Mouse (Mus musculus) left cerebral cortex, postnatal 36 days (tissue): Measurements from ENCODE around the gene Fer1l5. TPM values are rescaled to one million over a fixed set of nuclear protein-coding genes. Genes with fewer than 3 reads are reported as not detected.

Experiments
- DNase-seq, 2 experiments: peaks; one replicate each; pipeline ENCODE4 v3.0.0; 2021 to 2022; ENCODE audit warnings: low spot score in 2 of 2, mixed read lengths in 1 of 2
- intact Hi-C: fragments of 180-260 bp; cut with DNase I; formaldehyde crosslinking; loops from one replicate; pipeline ENCODE4 v1.15.1; 2025
- total RNA-seq, 2 experiments: library from RNA; stranded (reverse); gene quantifications; 2 replicates each; pipeline ENCODE4 v1.2.3; 2021

The Fer1l5 gene
- total RNA-seq, 2 experiments from 2014 or later = not detected

DNA sequence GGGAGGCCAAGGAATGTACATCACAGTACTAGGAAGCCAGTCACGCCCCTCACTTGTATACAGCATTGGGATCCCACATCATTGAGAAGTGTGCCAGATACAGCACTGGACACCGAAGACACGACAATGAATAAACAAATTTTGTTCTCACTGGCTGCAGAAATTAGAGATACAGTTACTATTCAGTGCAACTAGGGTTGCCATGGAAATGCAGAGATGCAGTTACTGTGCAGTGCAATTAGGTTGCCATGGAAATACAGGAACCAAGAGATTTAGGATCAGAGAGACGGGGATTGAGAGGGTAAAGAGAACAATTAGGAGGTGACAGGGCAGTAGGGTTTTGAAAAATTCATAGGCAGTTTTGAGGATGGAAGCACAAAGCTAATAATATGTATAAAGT is 29.4 kb downstream of the Fer1l5 start:
- no peak for DNase-seq
- intact Hi-C loops = no loop called here

DNA sequence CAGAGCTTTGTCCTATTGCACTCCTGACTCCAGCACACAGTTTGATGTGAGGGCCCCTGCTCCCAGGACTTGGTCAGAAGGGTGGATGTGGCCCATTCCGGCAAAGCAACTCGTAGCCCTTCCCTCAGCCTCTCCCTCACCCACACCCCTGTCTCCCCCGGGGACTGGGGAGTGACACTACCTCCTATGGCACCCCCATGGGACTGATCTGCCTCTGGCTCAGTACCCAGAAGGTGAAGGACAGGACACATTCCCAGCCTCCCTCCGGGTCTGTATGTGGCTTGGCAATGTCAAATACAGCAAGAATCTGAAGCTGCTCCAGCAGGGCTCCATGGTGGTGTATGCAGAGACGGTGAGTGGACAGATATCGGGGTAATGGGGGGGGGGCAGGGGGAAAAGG is 32.4 kb downstream of the Fer1l5 start:
- no peak for DNase-seq
- intact Hi-C loops = no loop called here

DNA sequence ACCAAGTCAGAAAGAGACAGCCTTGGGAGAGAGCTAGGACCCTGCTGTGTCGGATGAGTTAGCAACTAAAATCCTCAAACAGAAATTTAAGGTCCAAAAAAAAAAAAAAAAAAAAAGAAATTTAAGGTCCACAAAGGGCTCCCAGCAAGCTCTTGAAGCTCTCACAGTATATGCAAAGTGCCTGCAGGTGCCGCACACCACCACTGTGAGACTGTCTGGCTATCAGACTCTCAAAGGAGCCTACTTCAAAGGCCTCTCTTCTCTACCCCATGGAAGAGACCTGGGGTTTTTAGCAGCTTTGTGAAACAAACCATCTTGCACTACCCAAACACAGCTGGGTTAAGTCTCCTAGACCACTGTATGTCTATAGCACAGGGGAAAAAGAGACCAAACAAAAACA is 57.4 kb downstream of the Fer1l5 start:
- intact Hi-C loops = no loop called here
- no peak for DNase-seq

DNA sequence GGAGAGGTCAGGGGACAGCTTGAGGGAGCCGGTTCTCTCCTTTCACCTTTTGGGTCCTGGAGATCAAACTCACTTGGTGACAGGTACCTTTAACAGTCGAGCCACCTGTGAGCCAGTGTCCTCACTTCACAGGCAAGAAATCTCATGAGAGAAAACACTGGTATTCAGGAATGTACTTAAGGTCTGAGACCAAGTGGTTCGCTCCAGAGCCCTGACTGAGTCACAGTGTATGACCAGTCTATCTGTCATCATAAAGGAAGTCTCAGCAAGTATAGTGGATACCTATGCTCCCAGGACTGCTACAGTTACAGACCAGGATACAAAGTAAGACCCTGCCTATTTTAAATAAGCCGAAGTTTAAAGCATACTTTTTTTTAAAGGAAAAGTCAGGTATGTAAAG is 60.9 kb downstream of the Fer1l5 start:
- intact Hi-C loops = no loop called here

DNA sequence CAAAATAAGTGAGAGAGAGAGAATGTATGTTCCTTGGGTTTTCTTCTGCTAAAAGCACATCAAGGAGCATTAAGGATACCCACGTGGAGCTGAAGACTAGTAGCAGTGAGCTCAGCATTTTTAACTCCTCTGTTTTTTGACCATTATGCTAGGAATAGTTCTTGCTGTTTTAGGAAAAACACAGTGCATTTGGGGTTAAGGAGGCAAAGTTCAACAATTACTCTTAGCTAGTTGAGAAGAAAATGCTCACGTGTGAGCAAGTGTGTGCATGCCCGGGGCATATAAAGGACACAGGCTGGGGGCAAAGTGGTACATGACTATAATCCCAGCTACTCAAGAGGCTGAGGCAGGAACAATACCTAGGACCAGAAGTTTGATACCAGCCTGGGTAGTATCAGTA is 61.5 kb downstream of the Fer1l5 start:
- intact Hi-C loops = no loop called here

More for the DNA sequence above, 60.9 kb downstream of the Fer1l5 start:
- DNase-seq = no peak

DNA sequence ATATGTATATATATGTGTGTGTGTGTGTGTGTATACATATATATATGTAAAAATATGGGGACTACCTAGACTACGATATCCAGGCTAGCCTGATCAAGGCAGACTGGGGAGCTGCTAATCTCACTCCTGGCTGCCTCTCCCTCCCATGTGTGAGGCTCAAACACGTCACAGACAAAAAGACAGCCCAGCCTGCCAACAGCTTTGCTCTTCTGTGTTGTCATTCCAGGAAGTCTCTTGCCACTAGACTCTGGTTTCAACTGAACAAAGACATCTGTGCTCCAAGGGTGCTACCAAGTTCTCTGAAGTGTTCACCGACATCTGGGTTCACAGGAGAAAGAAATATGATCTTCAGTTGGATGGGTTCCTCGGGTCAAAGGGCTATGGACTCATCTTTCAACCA is 63.0 kb downstream of the Fer1l5 start:
- no peak for DNase-seq
- intact Hi-C loops = no loop called here

More for the DNA sequence above, 61.5 kb downstream of the Fer1l5 start:
- no peak for DNase-seq

DNA sequence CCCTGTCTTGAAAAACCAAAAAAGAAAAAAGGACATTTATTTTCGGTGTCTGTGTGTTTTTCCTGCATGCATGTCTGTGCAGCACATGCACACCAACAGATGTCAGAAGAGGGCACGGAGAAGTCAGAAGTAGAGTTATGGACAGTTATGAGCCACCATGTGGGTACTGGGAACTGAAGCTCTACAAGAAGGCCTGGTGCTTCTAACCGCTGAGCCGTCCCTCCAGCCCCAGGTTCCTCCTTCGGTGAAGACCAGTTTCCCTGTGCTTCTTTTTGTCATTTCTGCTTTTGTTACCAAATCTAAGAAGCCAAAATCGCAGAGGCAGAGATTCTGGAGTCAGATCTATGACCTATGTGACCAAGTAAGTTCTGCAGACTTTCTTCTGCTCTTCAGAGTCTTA is 64.4 kb downstream of the Fer1l5 start:
- intact Hi-C loops = no loop called here
- DNase-seq = no peak

DNA sequence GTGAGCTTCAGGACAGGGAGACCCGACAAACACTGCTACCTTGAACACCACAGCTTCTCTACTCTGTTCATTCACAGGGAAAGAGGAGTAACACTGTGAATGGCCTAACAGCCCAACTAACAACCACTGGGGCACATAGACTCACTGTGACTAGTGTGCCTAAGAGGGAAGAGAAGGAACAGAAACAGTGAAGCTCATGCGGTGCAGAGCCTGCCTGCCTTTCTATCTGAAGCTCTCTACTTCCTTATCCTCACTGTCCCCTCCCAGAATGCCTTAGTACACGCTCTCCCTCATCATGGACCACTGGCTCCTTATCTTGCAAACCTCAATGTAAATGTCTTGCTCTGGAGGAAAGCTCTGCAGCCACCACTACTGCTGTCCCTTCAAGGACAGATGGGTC is 65.1 kb downstream of the Fer1l5 start:
- intact Hi-C loops = no loop called here

DNA sequence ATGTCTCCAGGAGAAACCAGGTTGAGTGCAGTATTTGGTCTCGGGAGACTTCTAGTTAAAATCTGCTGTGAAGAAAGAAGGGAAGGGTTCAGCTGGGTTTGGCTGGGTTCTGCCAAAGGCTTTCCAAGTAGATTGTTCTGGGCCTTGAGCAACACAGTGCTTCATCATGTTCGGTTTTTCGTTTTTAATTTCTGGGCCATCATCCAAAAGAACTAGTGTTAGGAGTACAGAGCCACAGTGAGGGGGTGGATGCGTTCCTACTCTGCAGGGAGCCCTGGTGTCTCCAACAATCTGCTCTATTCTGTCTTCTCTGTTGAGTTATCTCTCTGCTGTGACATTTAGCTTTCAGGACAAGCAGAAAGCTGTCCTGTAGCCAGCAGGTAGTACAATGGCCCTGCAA is 69.0 kb downstream of the Fer1l5 start:
- DNase-seq = peak; percentile 47 to 52

More for the DNA sequence above, 65.1 kb downstream of the Fer1l5 start:
- no peak for DNase-seq

DNA sequence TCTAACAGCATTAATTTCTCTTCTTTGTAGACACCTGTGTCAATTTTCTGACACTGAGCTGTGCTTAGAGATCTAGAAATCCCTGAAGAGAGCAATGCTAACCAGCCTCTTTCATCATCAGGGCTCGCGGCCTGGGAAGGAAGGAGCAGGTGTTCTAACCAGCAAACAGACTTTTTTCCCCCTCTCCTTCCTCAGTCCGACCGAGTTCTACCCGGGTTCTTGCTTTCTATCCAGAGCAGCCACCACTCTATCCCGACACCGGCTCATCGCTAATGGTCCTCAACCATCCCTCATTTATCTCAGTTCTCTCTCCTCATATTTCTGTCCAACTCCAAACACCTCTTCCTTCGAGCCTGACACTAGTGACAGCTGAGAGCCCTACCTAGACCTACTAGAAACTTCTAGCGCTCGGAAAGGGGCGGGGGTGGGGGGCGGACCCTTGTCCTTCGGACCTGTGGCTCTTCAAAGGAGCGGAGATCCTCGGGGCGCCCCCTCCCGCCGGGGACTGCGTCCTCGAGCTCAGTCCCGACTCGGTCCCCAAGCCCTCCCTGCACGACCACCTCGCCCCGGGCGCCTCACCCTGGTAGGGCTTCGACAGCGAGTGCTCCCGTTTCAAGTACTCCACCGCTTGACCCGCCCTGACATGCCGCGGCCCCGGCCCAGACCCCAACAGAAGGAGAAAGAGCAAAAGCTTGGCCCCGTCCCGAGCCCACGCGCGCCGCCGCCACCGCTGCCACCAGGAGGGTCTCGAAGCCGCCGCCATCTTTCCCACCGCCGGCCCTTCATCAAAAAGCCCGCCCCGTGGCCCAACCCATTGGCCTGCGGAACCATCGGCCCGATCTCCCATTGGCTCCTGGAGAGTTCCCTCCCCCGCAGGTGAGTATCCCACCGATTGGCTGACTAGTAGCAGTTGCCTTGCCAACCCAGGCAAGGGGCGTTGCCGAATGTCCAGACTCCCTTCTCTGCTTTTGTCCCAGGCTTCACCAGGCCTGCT is 72.7 kb downstream of the Fer1l5 start, which contains the start of gene Lman2l:
Gene Lman2l (minus strand): TSS at position 801 of the 994 bp plus-strand sequence.
- intact Hi-C loops = loop anchor here (1.0 to 5.0 kb wide), 3 partner anchors 27 to 77 kb away; partner anchors contain the start of genes Cnnm3, Cnnm4 and Kansl3
- peak; percentile 94 for DNase-seq

More for the DNA sequence above, 69.0 kb downstream of the Fer1l5 start:
- intact Hi-C loops = loop anchor here (5.0 kb wide), 1 partner anchor 74 kb away; the partner anchor contains the start of gene Kansl3

DNA sequence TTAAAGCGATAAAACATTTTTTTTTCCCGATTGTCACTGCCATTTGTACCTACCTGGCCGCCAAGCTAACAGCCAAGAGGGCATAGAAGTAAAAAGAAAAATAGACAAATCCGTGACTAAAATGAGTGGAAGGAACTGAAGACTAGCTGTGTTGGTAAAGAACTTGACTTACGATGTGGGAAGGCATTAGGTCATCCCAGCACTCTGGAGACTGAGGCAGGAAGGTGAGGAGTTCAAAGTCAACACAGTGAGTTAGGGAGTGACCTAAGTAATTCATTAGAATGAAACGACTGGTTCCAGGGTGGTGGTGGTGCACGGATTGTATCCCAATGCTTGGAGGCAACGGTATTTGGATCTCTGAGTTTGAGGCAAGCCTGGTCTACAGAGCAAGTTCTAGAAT is 73.4 kb downstream of the Fer1l5 start:
- intact Hi-C loops = loop anchor here (5.0 kb wide), 1 partner anchor 67 kb away; the partner anchor contains the start of gene Cnnm3
- DNase-seq = no peak

DNA sequence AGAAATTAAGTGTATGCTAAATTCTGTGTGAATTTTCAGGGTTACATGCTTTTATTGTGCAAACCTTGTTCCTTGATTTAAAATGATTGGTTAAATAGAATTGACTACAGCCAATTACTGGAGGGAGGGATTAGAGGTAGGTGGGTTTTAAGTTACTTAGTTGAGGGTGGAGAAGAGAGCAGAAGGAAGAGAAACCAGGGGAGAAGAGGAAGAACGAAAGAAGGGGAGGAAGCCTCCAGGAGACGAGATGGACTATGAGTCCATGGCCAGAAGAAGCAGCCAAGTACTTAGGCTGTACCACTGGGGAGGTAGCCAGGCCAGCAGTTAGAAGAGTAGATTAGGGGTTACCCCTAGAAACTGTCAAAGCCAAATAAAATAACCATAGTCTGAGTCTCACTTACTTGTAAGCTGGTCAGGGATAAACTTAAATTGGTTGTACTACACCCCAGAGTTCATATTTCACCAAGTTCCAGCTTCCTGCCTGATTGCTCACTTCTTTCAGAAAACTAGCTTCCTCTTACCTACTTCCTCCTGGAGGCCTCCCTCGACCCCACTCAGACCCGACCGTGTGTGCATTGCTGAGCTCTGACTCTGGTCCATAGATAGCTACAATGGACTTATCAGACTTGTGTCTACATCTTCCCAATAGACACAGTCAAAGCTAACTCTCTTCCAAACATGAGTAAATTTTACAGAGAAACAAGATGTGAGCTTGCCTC is 74.2 kb downstream of the Fer1l5 start:
- no peak for DNase-seq
- intact Hi-C loops = loop anchor here (5.0 kb wide), 1 partner anchor 66 kb away; the partner anchor contains the start of gene Cnnm3

DNA sequence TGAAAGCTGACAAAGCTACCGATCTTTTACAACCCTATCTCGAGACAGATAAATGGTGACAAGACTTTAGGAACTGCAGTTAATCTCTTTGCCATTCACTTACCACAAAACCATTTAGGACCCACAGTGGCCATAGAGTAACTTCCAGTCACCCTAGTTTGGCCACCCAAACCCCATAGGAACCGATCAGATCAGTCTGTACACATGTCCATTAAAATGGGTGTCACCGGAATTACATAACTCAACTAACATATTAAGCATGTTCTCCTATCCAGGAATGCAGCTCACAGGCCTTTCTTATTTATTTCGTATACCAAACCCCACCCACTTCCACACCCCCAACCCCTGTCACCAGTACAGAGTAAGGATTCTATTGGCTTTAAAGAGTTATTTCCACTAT is 74.8 kb downstream of the Fer1l5 start:
- intact Hi-C loops = loop anchor here (5.0 kb wide), 1 partner anchor 65 kb away; the partner anchor contains the start of gene Cnnm3
- no peak for DNase-seq

DNA sequence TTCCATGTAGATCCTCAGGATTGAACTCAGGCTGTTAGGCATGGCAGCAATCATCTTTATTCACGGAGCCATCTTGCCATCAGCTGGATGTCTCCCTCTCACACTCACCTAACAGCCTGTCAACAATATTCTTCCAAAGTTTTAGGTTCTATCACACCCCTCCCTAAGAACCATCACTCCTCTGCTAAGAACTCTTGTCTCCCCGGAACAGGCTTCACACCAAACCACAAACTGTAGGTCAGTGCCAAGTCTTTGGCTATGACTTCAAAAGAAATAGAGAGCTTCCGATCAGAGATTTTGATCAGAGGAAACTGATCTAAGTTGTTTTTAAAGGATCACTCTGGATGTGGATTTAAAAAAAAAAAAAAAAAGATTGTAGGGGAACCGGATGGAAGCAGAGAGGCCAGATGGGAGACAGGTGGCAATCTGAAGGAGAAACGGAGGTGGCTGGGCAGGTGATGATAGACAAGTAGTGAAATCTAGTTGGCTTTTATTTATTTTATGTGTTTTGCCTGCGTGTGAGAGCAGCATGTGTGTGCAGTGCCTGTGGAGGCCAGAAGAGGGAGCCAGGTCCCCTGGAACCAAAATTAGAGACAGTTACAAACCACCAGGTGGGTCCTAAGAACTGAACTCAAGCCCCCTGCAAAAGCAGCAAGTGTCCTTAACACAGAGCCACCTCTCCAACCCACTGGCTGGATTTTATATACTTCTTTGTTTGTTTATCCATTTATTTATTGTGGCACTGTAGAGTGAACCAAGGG is 82.1 kb downstream of the Fer1l5 start:
- no peak for DNase-seq

DNA sequence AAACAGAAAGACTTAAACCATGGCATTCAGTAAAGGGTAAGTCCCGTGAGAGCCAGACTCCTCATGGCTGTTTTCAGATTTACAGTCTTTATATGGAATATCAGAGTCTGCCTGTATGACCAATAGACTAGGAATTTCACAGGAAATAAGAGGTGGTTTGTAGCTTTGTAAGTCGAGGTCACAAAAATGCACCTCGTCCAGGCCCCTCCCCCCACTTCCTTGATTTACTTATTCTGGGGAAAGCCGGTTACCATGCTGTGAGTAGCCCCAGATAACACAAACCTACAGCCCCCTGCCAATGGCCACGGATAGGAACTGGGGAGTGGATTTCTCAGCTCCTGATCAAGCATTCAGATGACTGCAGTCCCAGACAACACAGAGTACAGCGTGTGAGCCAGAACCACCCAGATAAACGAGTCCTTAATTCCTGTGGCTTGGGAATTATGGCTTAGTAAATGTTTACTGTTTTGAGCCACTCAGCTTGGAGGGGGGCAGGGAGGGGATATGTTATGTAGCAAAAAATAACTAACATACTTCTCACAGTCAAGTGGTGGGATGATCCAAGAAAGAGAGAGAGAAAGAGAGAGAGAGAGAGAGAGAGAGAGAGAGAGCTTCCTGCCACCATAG is 85.4 kb downstream of the Fer1l5 start:
- DNase-seq = no peak
- intact Hi-C loops = no loop called here

More for the DNA sequence above, 82.1 kb downstream of the Fer1l5 start:
- intact Hi-C loops = no loop called here

DNA sequence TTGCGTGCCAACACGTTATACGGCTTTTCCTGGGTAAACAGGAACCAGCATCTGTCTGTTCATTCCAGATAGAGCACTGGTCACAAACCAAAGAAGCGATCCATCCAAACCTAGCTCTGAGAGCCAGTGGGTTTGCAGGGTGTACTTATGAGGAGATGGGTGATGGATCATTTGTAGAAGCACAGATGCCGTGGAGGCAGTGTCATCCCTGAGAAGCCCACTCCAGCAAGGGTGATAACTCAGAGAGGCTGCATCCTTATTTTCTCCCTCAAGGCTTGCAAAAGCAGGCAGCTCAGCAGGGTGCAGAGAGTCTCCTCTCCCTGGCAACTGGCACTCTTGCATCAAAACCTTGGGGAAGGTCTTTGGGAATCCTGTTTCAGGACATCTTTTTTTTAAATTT is 86.1 kb downstream of the Fer1l5 start:
- intact Hi-C loops = no loop called here
- no peak for DNase-seq

DNA sequence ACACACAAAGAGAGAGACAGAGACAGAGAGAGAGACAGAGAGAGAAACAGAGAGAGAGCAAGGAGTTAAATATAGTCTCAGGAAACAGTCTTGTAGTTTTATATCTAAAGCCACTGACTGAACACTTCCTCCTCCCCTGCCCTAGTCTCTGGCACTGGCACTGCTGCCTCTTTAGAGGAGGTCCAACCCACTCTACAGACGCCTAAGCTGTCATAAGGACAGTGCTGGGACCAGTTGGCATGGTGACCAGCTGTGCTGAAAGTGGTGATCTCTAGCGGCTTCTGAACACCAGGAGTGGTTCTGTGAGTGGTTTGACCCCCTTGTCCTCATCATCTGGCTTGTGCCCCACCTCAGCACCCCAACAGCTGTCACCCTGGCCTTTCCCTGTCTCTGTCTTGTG is 89.7 kb downstream of the Fer1l5 start:
- DNase-seq = no peak
- intact Hi-C loops = no loop called here

DNA sequence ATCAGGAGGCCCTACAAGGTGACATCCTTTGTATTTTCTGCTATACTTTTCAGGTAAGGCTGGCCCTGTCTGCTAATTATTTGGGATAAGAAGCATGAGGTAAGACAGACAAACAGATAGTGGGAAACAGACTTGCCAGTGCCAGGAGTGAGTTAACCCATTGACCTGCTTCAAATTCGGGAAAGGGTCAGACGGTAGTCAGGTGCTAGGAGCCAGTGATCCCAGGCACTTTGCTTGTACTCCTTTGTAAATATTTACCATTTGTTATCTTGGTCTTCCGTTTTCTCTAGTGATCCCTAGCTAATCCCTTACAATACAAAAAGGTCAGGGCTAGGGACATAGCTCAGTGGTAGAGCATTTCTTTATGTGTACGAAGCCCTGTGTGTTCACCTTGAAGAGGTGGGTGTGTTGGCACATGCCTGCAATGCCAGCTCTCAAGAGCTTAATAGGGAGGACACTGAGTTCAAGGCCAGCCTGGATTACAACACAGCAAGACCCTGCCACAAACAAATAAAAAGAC is 93.6 kb downstream of the Fer1l5 start:
- intact Hi-C loops = no loop called here
- DNase-seq = no peak

DNA sequence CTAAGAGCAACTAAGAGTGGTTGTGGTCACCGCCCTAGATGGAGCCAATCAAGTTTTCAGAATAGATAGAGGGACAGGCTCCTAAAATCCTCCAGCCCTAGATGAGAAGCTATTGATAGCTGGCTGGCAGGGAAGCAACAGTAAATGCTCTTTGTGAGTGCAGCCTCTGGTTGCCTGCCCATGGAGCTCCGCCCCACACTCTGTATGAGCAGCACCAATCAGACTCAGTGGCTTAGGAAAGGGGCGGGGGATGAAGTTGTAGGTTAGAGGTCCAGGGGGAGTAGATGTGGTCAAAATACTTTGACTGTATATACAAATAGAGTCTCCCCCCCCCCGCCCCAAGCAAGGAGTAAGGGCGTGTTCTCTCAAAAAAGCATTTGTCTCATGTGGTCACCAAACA is 95.4 kb downstream of the Fer1l5 start:
- no peak for DNase-seq
- intact Hi-C loops = no loop called here
